Mouse (Mus musculus): Measurements from ENCODE around the gene Washc1.
"Not testable (repeated sequence)": the region's sequence is repeated elsewhere in the genome, so short reads cannot be mapped to it uniquely, and the experiment has no call there.

Gene Washc1

DNA sequence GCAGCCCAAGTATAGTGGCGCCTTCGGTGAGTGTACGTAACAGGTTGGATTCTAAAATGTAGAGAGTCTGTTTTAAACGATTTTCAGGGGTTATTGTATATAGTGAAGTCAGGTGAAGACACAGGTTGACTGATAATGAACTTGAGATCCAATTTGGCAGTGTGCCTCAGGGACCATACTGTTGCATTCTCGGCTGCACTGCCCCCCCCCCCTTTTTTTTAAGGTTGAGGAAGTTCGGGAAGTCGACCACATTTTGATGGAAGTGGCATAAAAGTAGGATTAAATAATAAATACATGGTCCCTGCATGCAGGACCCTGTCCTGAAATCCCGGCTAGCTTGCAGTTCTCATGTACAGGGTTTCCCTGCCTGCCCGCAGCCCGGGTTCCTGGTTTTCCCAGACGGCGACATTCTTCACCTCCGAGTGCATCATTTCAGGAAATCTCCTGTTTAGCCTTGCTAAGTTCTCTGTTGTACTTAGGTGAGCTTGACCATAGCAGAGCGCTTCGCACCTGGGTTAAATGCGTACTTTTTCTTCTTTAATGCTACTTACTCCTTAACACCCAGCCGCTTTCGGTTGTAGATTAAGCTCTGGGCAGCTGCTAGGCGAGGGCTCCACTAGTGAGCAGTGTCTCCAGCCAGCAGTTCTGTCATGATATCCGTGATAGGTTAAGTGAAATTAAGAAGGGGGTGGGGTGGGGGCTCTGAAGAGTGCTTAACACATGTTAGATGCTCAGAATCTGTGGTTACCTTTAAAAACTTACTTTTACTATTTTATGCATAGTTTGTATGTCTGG lies 12.7 kb downstream of the Washc1 start:
- peak overlapping the region; percentile 95 for H3K4me3 ChIP-seq (replicated peaks; ENCODE audit: low read length)
- H3K27me3 ChIP-seq (ENCODE audit: insufficient read depth, low read length), result no peaks in the 10 kb centered on the region
- TF ChIP-seq POU5F1 (IDR thresholded peaks at IDR 0.05; ENCODE audit: borderline replicate concordance, low read length), result no peak
- TF ChIP-seq CTCF (conservative IDR thresholded peaks at IDR 0.05; ENCODE audit: low read length), result no peak
- TF ChIP-seq NANOG (IDR thresholded peaks at IDR 0.05; ENCODE audit: borderline replicate concordance, low read length), result no peak
- H3K9me3 ChIP-seq (ENCODE audit: low read length), result no peaks in the 10 kb centered on the region; the same call in 1 of the 2 replicates
- H3K36me3 ChIP-seq (ENCODE audit: insufficient read depth, low read length), result peaks cover 47% of the 10 kb centered on the region
- peaks cover 38% of the 10 kb centered on the region for H3K4me1 ChIP-seq (replicated peaks; ENCODE audit: low read depth, low read length)

DNA sequence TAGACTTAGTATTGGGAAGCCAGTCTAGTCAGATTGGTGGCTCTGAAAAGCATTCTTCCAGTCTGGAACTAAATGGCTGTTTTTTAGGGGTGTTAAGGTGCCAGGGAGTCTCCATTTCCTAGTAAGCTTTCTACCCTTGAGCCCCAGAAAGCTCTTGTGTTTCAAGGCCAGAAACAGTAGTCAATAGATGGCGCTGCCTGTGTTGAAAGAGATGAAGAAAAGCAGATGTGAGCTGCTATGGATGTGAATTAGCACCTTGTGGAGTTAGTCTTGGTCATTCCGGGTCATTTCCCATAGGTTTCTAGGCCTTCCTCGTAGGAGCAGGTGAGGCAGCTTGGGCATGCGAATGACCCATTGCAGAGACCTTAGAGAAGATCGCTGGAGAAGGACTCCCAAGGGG lies 13.9 kb downstream of the Washc1 start:
- TF ChIP-seq CTCF (conservative IDR thresholded peaks at IDR 0.05; ENCODE audit: low read length) (no peak), POU5F1 (IDR thresholded peaks at IDR 0.05; ENCODE audit: borderline replicate concordance, low read length) (no peak), NANOG (IDR thresholded peaks at IDR 0.05; ENCODE audit: borderline replicate concordance, low read length) (no peak)
- H3K27me3 ChIP-seq (ENCODE audit: insufficient read depth, low read length), result no peaks in the 10 kb centered on the region
- H3K4me3 ChIP-seq (replicated peaks; ENCODE audit: low read length), result peak overlapping the region; percentile 95; the same call in 1 of the 2 replicates
- H3K36me3 ChIP-seq (ENCODE audit: insufficient read depth, low read length), result peaks cover 49% of the 10 kb centered on the region
- no peaks in the 10 kb centered on the region; the same call in 1 of the 2 replicates for H3K9me3 ChIP-seq (ENCODE audit: low read length)
- H3K4me1 ChIP-seq (replicated peaks; ENCODE audit: low read depth, low read length), result peaks cover 36% of the 10 kb centered on the region

DNA sequence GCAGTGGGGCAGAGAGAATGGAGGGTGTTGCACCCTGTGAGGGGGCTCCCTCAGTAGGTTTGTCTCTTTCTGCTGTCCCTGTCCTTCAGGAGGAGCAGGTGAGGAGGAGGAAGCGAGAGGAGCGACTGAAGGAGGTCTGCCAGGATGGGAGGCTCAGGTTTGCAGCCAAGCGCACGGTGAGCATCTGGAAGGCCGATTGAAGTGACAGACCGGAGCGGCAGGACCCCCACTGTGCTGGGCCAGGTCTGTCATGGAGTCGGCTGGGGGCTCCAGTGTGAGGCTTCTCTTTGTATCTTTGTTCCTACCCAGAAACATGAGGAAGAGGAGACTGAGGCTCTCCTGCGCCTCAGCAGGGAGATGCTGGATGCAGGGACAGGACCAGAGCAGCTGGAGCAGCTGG lies 19.0 kb downstream of the Washc1 start:
- peaks cover 30% of the 10 kb centered on the region for H3K4me1 ChIP-seq (replicated peaks; ENCODE audit: low read depth, low read length)
- no peaks in the 10 kb centered on the region for H3K27me3 ChIP-seq (ENCODE audit: insufficient read depth, low read length)
- TF ChIP-seq NANOG (IDR thresholded peaks at IDR 0.05; ENCODE audit: borderline replicate concordance, low read length), result no peak
- TF ChIP-seq CTCF (conservative IDR thresholded peaks at IDR 0.05; ENCODE audit: low read length), result no peak
- TF ChIP-seq POU5F1 (IDR thresholded peaks at IDR 0.05; ENCODE audit: borderline replicate concordance, low read length), result no peak
- H3K4me3 ChIP-seq (replicated peaks; ENCODE audit: low read length), result no peak overlapping the region
- H3K9me3 ChIP-seq (ENCODE audit: low read length), result no peaks in the 10 kb centered on the region; the same call in 1 of the 2 replicates
- peaks cover 94% of the 10 kb centered on the region for H3K36me3 ChIP-seq (ENCODE audit: insufficient read depth, low read length)

DNA sequence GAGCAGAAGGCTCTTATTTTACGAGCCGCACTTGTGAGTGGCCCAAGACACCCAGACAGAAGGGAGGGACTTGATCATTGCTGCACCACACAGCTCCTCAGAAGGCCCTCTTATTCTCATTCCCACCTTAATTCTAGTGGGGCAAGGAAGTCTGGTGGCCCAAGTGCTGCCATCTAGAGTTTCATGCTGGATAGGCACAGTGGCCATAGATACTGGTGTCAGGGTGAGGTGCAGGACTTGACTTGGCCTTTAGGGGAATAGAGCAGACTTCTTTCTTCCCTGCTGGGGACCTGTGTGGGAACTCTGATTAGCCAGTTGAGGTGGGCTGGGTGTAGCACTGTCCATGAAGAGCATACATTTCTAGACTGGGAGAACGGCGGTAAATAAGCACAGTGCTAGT lies 19.9 kb downstream of the Washc1 start:
- H3K27me3 ChIP-seq (ENCODE audit: insufficient read depth, low read length), result no peaks in the 10 kb centered on the region
- H3K9me3 ChIP-seq (ENCODE audit: low read length), result no peaks in the 10 kb centered on the region; the same call in 1 of the 2 replicates
- no peak overlapping the region for H3K4me3 ChIP-seq (replicated peaks; ENCODE audit: low read length)
- H3K36me3 ChIP-seq (ENCODE audit: insufficient read depth, low read length), result peaks cover 99% of the 10 kb centered on the region
- peaks cover 30% of the 10 kb centered on the region for H3K4me1 ChIP-seq (replicated peaks; ENCODE audit: low read depth, low read length)
- TF ChIP-seq NANOG (IDR thresholded peaks at IDR 0.05; ENCODE audit: borderline replicate concordance, low read length) (no peak), CTCF (conservative IDR thresholded peaks at IDR 0.05; ENCODE audit: low read length) (peak; percentile 95)

DNA sequence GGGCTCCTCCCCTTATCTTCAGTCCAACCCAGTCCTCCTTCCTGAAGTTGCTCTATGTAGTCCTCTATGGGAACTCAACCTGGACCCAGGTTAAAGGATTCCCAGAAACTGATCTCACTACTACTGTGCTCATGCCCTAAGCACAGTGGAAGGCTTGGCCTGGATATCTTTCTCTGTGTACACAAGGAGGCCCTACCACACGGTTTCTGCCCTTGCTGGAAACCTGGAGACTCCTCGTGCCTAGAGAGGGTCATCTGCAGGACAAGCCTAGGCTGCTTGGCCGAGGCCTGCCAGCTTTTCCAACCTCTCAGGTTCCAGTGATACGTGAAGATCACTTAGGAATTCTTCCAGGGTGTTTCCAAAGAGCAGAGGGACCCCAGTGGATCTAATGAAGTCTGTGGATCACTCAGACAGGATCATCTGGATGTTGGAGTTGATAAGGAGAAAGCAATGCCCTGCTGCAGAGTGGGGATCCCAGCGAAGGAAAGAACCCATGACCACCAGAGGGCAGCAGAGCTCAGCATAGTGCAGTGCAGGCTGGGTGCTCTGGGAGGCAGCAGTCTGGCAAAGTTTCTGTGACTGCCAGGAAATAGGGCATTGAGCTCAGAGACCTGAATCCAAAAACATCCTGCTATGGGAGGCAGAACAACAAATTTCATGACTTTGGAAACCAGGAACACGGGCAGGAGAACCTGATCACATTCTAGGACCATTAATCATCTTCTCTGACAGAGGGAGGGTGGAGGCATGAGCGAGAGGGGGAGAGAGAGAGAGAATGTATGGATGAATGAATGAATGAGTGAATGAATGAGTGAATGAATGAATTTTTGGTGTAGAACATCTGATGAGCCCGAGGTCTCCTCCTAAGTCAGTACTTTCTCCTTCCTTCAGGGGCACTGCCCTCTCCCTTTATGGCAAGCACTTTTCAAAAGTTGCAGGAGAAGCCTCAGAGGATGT lies 41.6 kb downstream of the Washc1 start:
- H3K9me3 ChIP-seq (ENCODE audit: low read length); H3K27me3 ChIP-seq (ENCODE audit: insufficient read depth, low read length); H3K4me1 ChIP-seq (replicated peaks; ENCODE audit: low read depth, low read length); H3K4me3 ChIP-seq (replicated peaks; ENCODE audit: low read length): not testable (repeated sequence)
- H3K36me3 ChIP-seq (ENCODE audit: insufficient read depth, low read length), result peaks cover 56% of the 10 kb centered on the region

DNA sequence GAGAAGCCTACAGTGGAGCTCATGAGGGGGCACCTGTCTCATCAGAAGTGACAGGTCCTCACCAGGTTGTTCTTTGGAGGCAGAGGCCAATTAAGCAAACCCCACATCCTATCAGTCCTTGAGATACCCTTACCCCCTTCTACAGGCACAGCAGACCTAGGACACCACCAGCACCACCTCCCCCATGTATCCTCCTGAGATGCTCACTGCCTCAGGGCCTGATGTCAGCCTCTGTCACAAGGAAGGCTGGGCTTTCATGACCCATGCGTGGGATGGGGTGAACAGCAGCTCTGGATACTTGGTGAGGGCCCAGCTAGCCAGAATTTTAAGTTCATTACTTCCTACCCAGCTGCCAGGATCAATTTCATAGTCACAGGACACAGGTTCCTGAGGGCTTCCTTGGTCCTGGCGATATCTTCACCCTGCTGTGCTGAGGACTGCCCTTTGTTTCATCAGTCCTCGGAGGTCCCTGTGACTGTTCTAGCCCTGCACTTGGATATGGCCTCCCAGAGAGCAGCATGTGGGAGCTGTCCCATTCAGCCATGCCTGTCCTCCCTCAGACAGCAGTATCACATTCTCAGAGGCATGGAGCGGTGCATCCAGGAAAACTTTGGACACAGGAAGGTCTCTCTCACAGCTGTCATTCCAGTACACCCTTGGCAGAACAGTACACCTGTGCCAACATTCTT lies 42.5 kb downstream of the Washc1 start:
- not testable (repeated sequence) for H3K4me1 ChIP-seq (replicated peaks; ENCODE audit: low read depth, low read length); H3K4me3 ChIP-seq (replicated peaks; ENCODE audit: low read length); H3K27me3 ChIP-seq (ENCODE audit: insufficient read depth, low read length)
- peaks cover 14% of the 10 kb centered on the region; the same call in 1 of the 2 replicates for H3K9me3 ChIP-seq (ENCODE audit: low read length)
- peaks cover 47% of the 10 kb centered on the region for H3K36me3 ChIP-seq (ENCODE audit: insufficient read depth, low read length)

DNA sequence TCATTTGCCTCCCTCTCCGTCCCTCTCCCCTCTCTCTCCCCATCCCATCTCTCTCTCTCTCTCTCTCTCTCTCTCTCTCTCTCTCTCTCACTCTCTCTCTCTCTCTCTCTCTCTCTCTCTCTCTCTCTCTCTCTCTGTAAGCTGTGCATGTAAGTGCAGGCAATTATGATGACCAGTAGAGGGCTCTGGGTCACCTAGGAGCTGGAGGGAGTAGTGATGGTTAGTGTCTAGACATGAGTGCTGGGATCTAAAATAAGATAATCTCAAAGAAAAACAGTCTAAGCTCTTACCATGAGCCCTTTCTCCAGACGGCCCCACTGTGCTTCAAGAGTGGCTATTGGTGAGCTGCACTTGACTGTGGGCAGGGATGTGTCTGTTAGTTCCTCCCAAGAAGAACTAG lies 43.5 kb downstream of the Washc1 start:
- Histone ChIP-seq H3K27me3 (ENCODE audit: insufficient read depth, low read length) (no peaks in the 10 kb centered on the region), H3K36me3 (ENCODE audit: insufficient read depth, low read length) (peaks cover 37% of the 10 kb centered on the region), H3K4me3 (replicated peaks; ENCODE audit: low read length) (no peak overlapping the region), H3K9me3 (ENCODE audit: low read length) (peaks cover 15% of the 10 kb centered on the region; the same call in 1 of the 2 replicates), H3K4me1 (replicated peaks; ENCODE audit: low read depth, low read length) (no peaks in the 10 kb centered on the region)
- TF ChIP-seq POU5F1 (IDR thresholded peaks at IDR 0.05; ENCODE audit: borderline replicate concordance, low read length) (no peak), CTCF (conservative IDR thresholded peaks at IDR 0.05; ENCODE audit: low read length) (no peak), NANOG (IDR thresholded peaks at IDR 0.05; ENCODE audit: borderline replicate concordance, low read length) (no peak)

DNA sequence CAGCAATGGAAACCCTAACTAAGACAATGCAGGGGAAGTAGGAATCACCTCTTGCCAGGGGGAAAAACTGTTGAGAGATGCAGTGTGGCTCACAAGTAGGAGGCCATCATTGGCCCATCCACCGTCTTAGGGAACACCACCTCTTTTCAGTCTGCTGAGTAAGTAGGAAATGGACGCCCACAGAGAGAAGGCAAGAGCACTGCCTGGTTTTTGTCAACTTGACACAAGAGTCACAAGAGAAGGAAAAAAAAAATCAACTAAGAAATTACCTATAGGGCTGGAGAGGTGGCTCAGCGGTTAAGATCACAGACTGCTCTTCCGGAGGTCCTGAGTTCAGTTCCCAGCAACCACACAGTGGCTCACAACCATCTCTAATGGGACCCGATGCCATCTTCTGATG lies 46.9 kb downstream of the Washc1 start:
- H3K27me3 ChIP-seq (ENCODE audit: insufficient read depth, low read length), result no peaks in the 10 kb centered on the region
- peaks cover 45% of the 10 kb centered on the region for H3K9me3 ChIP-seq (ENCODE audit: low read length)
- TF ChIP-seq NANOG (IDR thresholded peaks at IDR 0.05; ENCODE audit: borderline replicate concordance, low read length) (no peak), CTCF (conservative IDR thresholded peaks at IDR 0.05; ENCODE audit: low read length) (no peak), POU5F1 (IDR thresholded peaks at IDR 0.05; ENCODE audit: borderline replicate concordance, low read length) (no peak)
- peaks cover 11% of the 10 kb centered on the region for H3K36me3 ChIP-seq (ENCODE audit: insufficient read depth, low read length)
- no peaks in the 10 kb centered on the region for H3K4me1 ChIP-seq (replicated peaks; ENCODE audit: low read depth, low read length)
- H3K4me3 ChIP-seq (replicated peaks; ENCODE audit: low read length), result no peak overlapping the region

DNA sequence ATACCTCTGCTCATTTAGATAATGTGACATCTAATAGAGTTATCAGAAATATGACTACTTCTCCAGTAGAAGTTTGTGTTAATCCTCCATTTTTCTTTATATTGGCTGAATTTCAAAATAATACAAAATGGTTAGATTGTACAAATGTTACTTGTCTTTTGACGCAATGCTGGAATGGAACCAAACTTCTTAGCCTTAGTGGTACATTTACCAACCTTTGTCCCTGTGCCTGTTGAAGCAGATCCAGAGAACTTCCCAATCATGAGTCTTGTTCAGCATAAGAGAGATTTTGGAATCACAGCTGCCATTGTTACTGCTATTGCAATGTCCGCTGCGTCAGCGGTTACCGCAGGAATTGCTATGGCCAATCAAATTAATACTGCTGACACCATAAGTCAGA lies 55.8 kb downstream of the Washc1 start:
- peaks cover 74% of the 10 kb centered on the region for H3K9me3 ChIP-seq (ENCODE audit: low read length)
- not testable (repeated sequence) for H3K27me3 ChIP-seq (ENCODE audit: insufficient read depth, low read length); H3K4me3 ChIP-seq (replicated peaks; ENCODE audit: low read length); H3K4me1 ChIP-seq (replicated peaks; ENCODE audit: low read depth, low read length); H3K36me3 ChIP-seq (ENCODE audit: insufficient read depth, low read length)

Data from E14TG2a.4 (cell line).